Mouse (Mus musculus) brain, embryonic 14.5 days (tissue): Measurements from ENCODE around the gene Mybphl. TPM values are rescaled to one million over a fixed set of nuclear protein-coding genes. Genes with fewer than 3 reads are reported as not detected.
A peak's percentile ranks its signal among the peaks of the same experiment; 100 is the strongest.

ENCODE experiments used
- DNase-seq: peaks from one replicate; pipeline ENCODE4 v3.0.0-alpha.2; 2011; ENCODE audit warnings: low read depth
- CTCF ChIP-seq: fragments of 200-500 bp; IDR thresholded peaks from 2 replicates; pipeline ENCODE4 v1.5.1; 2012; ENCODE audit warnings: inconsistent platforms, mild to moderate bottlenecking, moderate library complexity, borderline replicate concordance; ENCODE audit not compliant: insufficient read depth, insufficient read length; ENCODE audit errors: extremely low read depth
- POLR2A ChIP-seq: fragments of 200-500 bp; IDR thresholded peaks from 2 replicates; pipeline ENCODE4 v1.6.1; 2012; ENCODE audit warnings: mild to moderate bottlenecking, inconsistent platforms, borderline replicate concordance; ENCODE audit not compliant: poor library complexity, insufficient read depth, insufficient read length, severe bottlenecking; ENCODE audit errors: extremely low read depth
- polyA plus RNA-seq: library from polyadenylated mRNA; depleted of rRNA; stranded (reverse); fragments of >200 nt; gene quantifications from 2 replicates; pipeline ENCODE4 v1.2.3, GENCODE M21; 2012; rRNA removed

The Mybphl gene
- polyA plus RNA-seq = 0.10 and 0.12 TPM in 2 replicates

DNA sequence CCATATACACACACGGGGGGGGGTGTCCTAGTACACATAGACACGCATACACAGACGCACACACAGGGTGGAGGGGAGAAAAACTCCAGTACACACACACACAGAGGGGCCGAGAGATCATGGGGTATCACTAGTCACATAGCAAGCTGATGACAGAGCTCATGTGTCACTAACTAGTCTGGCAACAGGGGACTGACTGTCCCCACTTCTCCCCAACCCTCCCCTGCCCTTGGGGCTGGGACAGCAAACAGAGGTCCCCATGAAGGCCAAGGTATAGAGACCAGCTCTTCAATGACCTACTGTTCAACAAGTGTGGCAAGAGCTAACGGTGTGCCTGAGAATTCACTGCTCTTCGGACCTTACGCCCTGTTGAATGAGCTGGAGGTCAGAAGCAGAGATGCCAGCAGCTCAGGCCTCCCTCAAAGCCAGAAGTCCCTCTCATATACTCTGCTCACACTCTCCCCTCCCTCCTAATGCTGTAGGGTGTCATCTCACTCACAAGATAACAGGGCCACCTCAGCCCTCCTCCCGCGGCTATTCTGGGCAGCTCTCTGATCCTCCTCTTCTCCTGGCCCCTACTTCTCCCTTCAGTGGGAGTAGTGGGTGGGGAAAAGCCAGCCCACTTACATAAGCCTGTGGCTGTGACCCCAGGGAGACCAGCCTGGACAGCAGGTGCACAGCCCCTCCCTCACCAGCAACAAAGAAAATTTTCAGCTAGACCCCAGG, at the start of gene Mybphl:
TSS of gene Mybphl (plus strand) at position 642 of the 726 bp plus-strand sequence.
- TF ChIP-seq POLR2A (no peak), CTCF (no peak)
- no peak for DNase-seq

DNA sequence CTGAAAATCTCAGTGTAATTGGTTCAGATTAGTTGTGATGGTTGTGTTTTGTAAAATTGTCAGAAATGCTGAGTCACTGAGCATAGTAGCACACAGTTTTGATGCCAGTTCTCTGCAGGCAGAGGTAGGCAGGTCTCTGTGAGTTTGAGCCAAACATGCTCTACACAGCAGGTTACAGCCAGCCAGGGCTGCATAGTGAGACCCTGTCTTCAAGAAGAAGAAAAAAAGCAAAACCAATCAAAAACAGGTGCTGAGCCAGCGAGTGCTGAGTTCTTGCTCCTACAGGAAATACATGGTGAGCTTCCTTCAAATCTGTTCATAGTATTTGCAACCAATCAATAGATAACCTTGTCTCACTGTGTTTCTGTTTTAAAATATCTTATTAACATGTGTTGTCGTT, 46.2 kb upstream of the Mybphl start:
- TF ChIP-seq POLR2A = no peak
- TF ChIP-seq CTCF = no peak
- no peak for DNase-seq

DNA sequence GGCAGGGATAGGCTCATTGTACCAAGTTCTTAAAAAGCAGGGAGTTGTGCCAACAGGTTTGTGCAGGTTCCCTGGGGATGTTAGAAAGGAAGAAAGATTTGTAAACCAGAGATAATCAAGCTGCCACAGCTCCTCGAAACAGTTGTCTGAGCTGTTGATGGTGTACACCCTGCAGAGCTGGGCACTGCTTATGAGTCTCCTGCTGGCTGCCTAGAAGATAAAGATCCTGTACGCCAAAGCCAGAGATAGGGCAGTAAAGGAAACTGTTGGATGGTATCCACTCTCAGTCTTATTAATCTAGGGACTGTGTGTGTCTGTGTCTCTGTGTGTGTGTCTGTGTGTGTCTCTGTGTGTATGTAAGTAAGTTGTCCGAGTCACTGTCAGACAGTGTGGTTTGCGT, 43.0 kb upstream of the Mybphl start:
- no peak for DNase-seq
- TF ChIP-seq CTCF = no peak

DNA sequence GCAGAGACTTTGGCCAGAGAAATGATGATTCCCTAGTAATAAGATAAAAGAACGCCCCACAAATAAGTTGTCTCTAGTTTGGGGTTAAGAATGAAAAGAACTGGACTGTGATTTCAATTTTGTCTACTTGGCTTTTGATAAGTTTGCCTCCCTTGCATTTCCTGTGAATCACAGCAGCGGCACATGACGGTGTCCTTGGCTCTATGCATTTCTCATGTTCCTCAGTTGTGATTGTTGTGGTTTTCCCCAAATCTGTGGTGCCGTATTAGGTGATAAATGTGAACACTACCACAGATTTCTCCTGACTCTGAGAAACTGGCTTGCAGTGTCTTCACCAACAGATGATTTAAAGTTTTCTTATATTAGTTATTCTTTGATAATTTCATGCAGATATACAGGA, 42.6 kb upstream of the Mybphl start:
- no peak for DNase-seq
- TF ChIP-seq POLR2A (no peak), CTCF (no peak)

DNA sequence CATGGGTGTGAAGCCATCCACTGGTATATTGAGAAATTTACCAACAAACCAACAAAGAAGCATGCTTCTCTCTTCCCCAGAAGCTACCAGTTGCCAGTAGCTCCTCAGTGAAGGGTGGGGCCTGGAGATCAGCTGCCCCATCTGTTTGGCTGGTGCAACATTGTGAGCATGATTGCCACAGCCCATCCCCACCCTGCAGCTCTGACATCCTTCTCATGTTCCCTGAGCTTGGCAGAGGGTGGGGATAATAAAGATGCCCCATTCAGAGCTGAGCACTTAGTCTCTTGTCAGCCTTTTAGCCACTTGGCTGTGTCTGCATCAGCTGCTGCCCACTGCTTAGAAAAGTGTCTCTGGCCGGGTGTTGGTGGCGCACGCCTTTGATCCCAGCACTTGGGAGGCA, 41.7 kb upstream of the Mybphl start:
- TF ChIP-seq POLR2A (no peak), CTCF (no peak)
- DNase-seq = peak; percentile 53

DNA sequence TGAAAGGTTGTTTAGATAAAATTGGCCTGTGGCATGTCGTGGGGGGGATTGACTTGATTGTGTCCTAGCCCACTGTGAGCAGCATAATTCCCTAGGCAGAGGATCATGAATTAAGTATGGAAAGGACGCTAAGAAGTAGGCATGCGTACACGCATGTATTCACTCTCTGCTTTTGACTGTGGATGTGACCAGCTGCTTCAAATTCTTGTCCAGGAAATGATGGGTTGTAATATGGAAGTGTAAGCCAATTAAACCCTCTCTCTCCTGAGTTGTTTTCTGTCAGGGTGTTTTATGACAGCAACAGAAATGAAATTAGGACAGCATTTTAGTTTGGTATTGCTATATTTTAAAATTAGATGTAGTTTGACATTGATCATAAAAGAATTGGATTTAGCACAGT, 39.9 kb upstream of the Mybphl start:
- TF ChIP-seq POLR2A (no peak), CTCF (no peak)
- DNase-seq = peak; percentile 53

DNA sequence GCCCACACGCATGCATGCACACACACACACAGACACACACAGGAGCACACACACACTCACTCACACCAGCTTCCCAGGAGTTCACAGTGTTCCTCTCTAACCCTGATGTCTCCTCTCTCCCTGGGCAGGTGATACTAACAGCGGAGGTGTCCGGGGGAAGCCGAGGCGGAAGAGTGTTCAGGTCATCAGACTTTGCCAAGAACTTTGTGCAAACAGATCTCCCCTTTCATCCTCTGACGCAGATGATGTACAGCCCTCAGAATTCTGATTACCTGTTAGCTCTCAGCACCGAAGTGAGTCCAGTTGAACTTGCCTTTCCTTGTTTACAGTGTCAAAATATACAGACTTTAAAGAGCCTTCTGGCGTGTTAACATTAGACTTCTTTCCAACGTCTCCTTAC, 39.2 kb upstream of the Mybphl start:
- DNase-seq = no peak
- TF ChIP-seq POLR2A = no peak
- TF ChIP-seq CTCF = no peak

DNA sequence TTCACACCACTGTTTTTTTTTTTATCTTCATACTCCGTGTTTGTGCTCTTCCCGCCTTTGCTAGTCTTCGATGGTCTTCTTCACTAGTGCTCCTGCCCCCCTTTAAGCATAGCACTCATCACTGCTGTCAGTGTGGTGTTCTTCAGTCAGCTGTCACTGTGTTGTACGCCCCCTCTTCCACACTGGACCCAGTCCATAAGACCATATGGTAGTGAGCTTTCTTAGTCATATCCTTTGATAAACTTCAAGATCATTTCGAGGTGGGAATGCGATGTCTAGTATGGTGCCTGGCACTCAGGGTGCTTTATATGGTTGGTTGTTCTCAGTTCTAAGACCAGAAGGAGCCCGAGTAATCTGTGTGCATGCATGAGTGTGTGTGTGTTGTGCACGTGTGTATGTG, 37.4 kb upstream of the Mybphl start:
- DNase-seq = peak; percentile 81

DNA sequence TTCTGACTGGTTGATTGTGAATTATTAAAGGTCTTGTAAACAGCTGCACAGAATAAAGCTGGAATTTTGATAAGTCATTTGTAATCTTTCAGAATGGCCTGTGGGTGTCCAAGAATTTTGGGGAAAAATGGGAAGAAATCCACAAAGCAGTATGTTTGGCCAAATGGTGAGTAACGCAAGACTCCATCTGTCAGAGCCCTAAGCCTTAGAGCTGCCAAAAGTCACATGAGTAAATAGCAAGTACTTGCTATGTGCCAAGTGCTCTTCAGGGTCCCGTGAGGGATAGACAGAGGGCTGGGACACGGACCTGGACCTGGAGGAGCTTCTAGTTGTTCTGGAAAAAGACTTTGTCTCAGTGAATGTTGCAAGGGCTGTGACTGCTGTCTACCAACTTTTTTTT, 36.8 kb upstream of the Mybphl start:
- peak; percentile 60 for DNase-seq

More for the DNA sequence above, 37.4 kb upstream of the Mybphl start:
- TF ChIP-seq POLR2A = no peak
- TF ChIP-seq CTCF = no peak

DNA sequence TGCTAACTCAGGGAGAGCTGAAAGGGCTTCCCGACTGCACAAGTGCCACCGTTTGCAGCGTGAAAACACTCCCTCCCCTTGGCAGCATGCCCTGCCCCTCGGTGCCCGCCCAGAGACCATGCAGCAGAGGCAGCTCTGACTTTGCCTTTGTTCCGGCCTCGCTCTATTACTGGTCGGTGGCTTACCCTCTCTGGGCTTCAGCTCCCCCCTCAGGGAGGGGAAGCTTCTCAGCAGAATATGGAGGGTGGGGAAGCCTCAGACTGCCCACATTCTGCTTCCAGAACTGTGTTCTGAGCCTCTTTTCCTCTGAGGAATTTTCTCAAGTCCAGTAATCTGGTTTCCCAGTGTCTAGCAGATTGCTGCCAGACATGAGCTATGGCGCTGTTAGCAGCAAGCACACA, 36.3 kb upstream of the Mybphl start:
- DNase-seq = peak; percentile 90

More for the DNA sequence above, 36.8 kb upstream of the Mybphl start:
- TF ChIP-seq POLR2A (no peak), CTCF (no peak)

DNA sequence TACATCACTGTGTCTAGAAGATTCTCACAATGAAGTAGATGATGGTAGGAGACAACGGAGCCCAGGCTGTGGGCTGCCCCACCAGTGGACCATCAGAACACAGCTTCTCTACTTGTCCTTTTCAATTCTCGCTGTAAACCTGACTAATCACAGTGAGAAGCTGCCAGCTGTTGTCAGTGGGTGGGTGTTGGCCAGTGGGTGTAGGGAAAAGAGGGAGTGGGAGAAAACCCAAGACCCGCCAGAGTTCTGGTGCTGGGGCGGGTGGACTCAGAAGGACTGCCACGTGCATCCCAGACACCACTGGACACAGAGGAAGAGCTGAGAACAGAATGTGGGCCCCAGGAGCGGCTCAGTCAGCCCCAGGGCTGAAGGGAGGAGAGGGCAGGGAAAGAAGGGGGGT, 33.9 kb upstream of the Mybphl start:
- no peak for DNase-seq
- no peak for TF ChIP-seq POLR2A
- no peak for TF ChIP-seq CTCF

More for the DNA sequence above, 36.3 kb upstream of the Mybphl start:
- TF ChIP-seq CTCF (no peak), POLR2A (no peak)

DNA sequence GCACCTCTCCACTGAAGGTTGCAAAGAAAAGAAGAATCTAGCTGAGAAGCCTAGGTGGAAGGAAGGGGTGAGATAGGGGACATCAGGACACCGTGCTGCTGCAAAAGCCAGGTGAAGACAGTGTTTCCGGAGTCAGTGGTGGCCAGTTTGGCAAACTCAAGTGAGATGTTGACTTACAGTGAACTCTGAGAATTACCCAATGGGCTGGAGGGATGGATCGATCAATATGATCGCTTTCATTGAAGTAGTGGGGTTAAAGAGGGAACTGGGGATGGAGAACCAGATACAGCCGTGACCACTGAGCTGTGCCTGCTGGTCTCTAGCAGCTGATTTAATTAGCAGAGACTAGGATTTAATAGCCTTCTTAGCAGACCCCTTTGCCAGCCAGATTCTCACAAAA, 27.8 kb upstream of the Mybphl start:
- DNase-seq = no peak
- TF ChIP-seq POLR2A = no peak
- no peak for TF ChIP-seq CTCF

DNA sequence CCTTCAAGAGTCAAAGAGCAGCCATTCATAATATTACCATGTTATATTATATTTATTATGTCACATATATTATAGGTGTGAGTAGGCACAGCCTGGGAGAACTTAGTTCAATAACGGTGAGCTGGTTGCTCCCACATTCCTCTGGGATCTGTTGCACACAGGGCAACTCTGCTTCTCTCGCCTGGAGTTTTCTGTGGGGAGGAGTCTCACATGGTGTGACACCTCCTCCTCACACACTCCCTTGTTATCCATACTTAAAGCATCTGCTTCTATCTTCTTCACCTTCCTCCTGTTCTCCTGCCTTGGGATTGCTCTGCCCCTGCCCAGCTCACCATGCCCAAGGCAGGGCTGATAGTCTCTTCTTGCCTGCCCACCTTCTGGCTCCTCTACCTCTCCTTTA, 23.7 kb upstream of the Mybphl start:
- DNase-seq = no peak
- TF ChIP-seq CTCF (no peak), POLR2A (no peak)

DNA sequence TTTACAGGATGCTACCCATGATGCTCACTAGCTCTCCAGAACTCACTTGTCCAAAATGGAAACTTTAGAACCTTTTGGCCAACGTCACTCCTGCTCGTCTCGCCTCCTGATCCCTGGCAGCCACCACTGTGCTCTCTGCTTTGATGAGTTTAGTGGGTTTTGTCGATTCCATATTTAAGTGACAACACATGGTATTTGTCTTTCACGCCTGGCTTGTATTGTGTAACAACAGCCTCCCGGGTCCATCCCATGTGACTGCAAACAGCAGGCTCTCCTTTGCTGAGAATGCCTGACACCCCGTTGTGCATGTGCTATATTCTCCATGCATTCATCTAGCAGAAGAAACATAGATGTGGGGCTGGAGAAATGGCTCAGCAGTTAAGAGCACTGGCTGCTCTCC, 22.5 kb upstream of the Mybphl start:
- no peak for TF ChIP-seq CTCF
- TF ChIP-seq POLR2A = no peak
- no peak for DNase-seq
